Mouse (Mus musculus) left cerebral cortex, adult 2 months (tissue): ENCODE data around the gene Rcan1. TPM values are rescaled to one million over a fixed set of nuclear protein-coding genes. Genes with fewer than 3 reads are reported as not detected.
A peak's percentile ranks its signal among the peaks of the same experiment; 100 is the strongest.
"Not testable (repeated sequence)": the region's sequence is repeated elsewhere in the genome, so short reads cannot be mapped to it uniquely, and the experiment has no call there.

Experiments
- DNase-seq, 2 experiments: peaks; one replicate each; pipeline ENCODE4 v3.0.0; 2021 to 2022; ENCODE audit warnings: low spot score in 2 of 2, mixed read lengths in 1 of 2; ENCODE audit errors: extremely low spot score in 1 of 2
- H3K27ac ChIP-seq: fragments of 200-600 bp; 2 replicates; pipeline ENCODE4 v1.8.1; 2022
- H3K4me3 ChIP-seq: fragments of 200-600 bp; 2 replicates; pipeline ENCODE4 v1.8.1; 2022
- CTCF ChIP-seq: fragments of 200-600 bp; IDR thresholded peaks from 2 replicates; pipeline ENCODE4 v1.8.1; 2022; ENCODE audit warnings: antibody characterized with exemption, mild to moderate bottlenecking, moderate library complexity
- intact Hi-C: fragments of 180-260 bp; cut with DNase I; formaldehyde crosslinking; loops from one replicate; pipeline ENCODE4 v1.15.1; 2025
- total RNA-seq, 2 experiments: library from RNA; stranded (reverse); gene quantifications; 2 replicates each; pipeline ENCODE4 v1.2.3; 2021

The Rcan1 gene
- total RNA-seq, 2 experiments from 2014 or later, result 57.0 to 63.6 TPM

GRCm38 (mm10) chr16:92426708-92427107 is 44.0 kb downstream of the Rcan1 start:
- intact Hi-C loops, result no loop called here
- Histone ChIP-seq H3K27ac (no peak overlapping the region), H3K4me3 (no peak overlapping the region)
- no peak for DNase-seq
- TF ChIP-seq CTCF, result no peak

- no peak overlapping the region for H3K27ac ChIP-seq
- intact Hi-C loops, result no loop called here
- no peak overlapping the region for H3K4me3 ChIP-seq
- DNase-seq, result no peak
- TF ChIP-seq CTCF, result no peak
These were observed 44.8 kb downstream of the Rcan1 start for GRCm38 (mm10) chr16:92425875-92426274.

DNA sequence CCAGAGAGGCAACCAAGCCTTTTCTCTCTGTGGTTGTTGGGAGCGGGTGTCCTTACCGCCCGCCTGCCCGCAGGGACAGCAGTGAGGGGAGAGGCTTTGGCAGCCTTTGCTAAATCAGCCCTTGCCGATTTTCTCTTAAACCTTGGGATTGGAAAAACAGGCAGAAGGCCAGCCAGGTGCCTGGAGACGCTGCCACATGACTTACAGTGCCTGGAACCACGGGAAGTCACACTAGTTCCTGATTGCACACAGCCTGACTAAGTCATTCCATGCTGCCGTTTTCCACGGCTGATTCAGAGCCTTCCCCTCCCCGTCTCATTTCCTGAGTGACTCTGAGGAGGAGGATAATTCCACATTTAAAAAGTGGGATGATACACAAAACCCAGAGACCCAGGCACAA is 47.3 kb downstream of the Rcan1 start:
- intact Hi-C loops, result no loop called here
- H3K27ac ChIP-seq, result no peak overlapping the region
- H3K4me3 ChIP-seq, result no peak overlapping the region
- DNase-seq, result peak; percentile 31 to 37
- TF ChIP-seq CTCF, result no peak

GRCm38 (mm10) chr16:92422435-92423362 is 48.0 kb downstream of the Rcan1 start:
- no peak for DNase-seq
- H3K4me3 ChIP-seq, result no peak overlapping the region
- intact Hi-C loops, result no loop called here

GRCm38 (mm10) chr16:92421147-92421934 is 49.3 kb downstream of the Rcan1 start:
- no peak for DNase-seq
- Histone ChIP-seq H3K4me3 (no peak overlapping the region), H3K27ac (no peak overlapping the region)
- intact Hi-C loops, result no loop called here
- peak; percentile 44 for TF ChIP-seq CTCF

More at GRCm38 (mm10) chr16:92422435-92423362, 48.0 kb downstream of the Rcan1 start:
- no peak for TF ChIP-seq CTCF
- H3K27ac ChIP-seq, result no peak overlapping the region

GRCm38 (mm10) chr16:92420641-92421040 is 50.0 kb downstream of the Rcan1 start:
- no peak overlapping the region for H3K4me3 ChIP-seq
- intact Hi-C loops, result no loop called here
- DNase-seq, result no peak
- TF ChIP-seq CTCF, result no peak
- H3K27ac ChIP-seq, result no peak overlapping the region

GRCm38 (mm10) chr16:92419099-92419498 is 51.6 kb downstream of the Rcan1 start:
- H3K4me3 ChIP-seq, result no peak overlapping the region
- TF ChIP-seq CTCF, result no peak
- DNase-seq, result no peak
- intact Hi-C loops, result no loop called here
- H3K27ac ChIP-seq, result no peak overlapping the region

- no peak for DNase-seq
- no peak for TF ChIP-seq CTCF
- H3K27ac ChIP-seq, result no peak overlapping the region
- intact Hi-C loops, result no loop called here
- H3K4me3 ChIP-seq, result no peak overlapping the region
These were observed 53.4 kb downstream of the Rcan1 start for GRCm38 (mm10) chr16:92417267-92417666.

- intact Hi-C loops, result no loop called here
- Histone ChIP-seq H3K4me3 (no peak overlapping the region), H3K27ac (no peak overlapping the region)
- TF ChIP-seq CTCF, result no peak
- no peak for DNase-seq
These were observed 55.0 kb downstream of the Rcan1 start for GRCm38 (mm10) chr16:92415702-92416118.

GRCm38 (mm10) chr16:92415038-92415437 is 55.6 kb downstream of the Rcan1 start:
- H3K4me3 ChIP-seq, H3K27ac ChIP-seq, intact Hi-C loops, DNase-seq: not testable (repeated sequence)

GRCm38 (mm10) chr16:92412888-92413287 is 57.8 kb downstream of the Rcan1 start:
- no peak for DNase-seq
- no peak for TF ChIP-seq CTCF
- Histone ChIP-seq H3K27ac (no peak overlapping the region), H3K4me3 (no peak overlapping the region)
- intact Hi-C loops, result no loop called here
